ENCODE assay signal across 8 mouse cellular contexts in genomic region chr15:98830736-98831683, GRCm38 (mm10). TPM values are rescaled to one million over a fixed set of nuclear protein-coding genes. Genes with fewer than 3 reads are reported as not detected.
DNase-seq lines count a peak whose midpoint lies in the region; ATAC-seq and TF ChIP-seq lines count a peak whose summit lies in the region.

Gene Prkag1, minus strand, starts transcription at chr15:98831521.

- peak in 2 of 3 experiments; percentile 73 to 88; a peak in 5 of 6 replicates for TF ChIP-seq CTCF in MEL (IDR thresholded peaks at IDR 0.05 in 2 of 3, conservative IDR thresholded peaks at IDR 0.05 in 1 of 3; ENCODE audit: control insufficient read depth in 1 of 3, insufficient read depth in 1 of 3, low read depth in 2 of 3, low read length in 3 of 3, poor library complexity in 1 of 3, severe bottlenecking in 1 of 3)
- TF ChIP-seq CTCF in cerebellum, adult 2 months (IDR thresholded peaks at IDR 0.05; ENCODE audit: borderline replicate concordance, insufficient read depth, low read depth, low read length), result peak; percentile 28; the same call in 1 of the 2 replicates
- TF ChIP-seq CTCF in forebrain, postnatal 0 days (IDR thresholded peaks at IDR 0.05; ENCODE audit: low read depth), result peak; percentile 73

- H3K4me2 ChIP-seq in forebrain, postnatal 0 days (ENCODE audit: low read depth), result peak within 1 kb of the TSS; percentile 66
- peak within 1 kb of the TSS; percentile 58 for H3K4me2 ChIP-seq in lung, embryonic 15.5 days

- no peaks in the 10 kb centered on the region for H3K9me3 ChIP-seq in MEL (replicated peaks; ENCODE audit: insufficient read depth, low read length)
- H3K9me3 ChIP-seq in forebrain, postnatal 0 days (ENCODE audit: low read length), result no peaks in the 10 kb centered on the region
- no peaks in the 10 kb centered on the region for H3K9me3 ChIP-seq in lung, embryonic 15.5 days

- peaks cover 15 to 26% of the 10 kb centered on the region in 2 experiments for H3K4me1 ChIP-seq in MEL (ENCODE audit: control insufficient read depth in 1 of 2, insufficient read depth in 2 of 2, low read length in 2 of 2)
- H3K4me1 ChIP-seq in cerebellum, adult 2 months (ENCODE audit: control insufficient read depth, insufficient read depth, low read length), result no peaks in the 10 kb centered on the region
- no peaks in the 10 kb centered on the region for H3K4me1 ChIP-seq in forebrain, postnatal 0 days (ENCODE audit: insufficient read depth)
- peaks cover 24% of the 10 kb centered on the region for H3K4me1 ChIP-seq in lung, embryonic 15.5 days

- TF ChIP-seq POLR2A in MEL (IDR thresholded peaks at IDR 0.05; ENCODE audit: control insufficient read depth in 1 of 2, insufficient read depth in 1 of 2, low read depth in 1 of 2, low read length in 2 of 2, poor library complexity in 1 of 2), result peak; percentile 70 to 91; a peak in 3 of 4 replicates
- peak; percentile 93; the same call in 1 of the 2 replicates for TF ChIP-seq POLR2A in cerebellum, adult 2 months (IDR thresholded peaks at IDR 0.05; ENCODE audit: borderline replicate concordance, insufficient read depth, low read length)

- WGBS in cerebellum, adult 2 months, result under 1% methylated on average over 66 of the region's 66 CpGs
- under 1% methylated on average over 66 of the region's 66 CpGs for WGBS in forebrain, postnatal 0 days
- WGBS in lung, embryonic 15.5 days, result under 1% methylated on average over 56 of the region's 66 CpGs

- H3K27ac ChIP-seq in MEL (ENCODE audit: control insufficient read depth, low read depth, low read length), result peak within 1 kb of the TSS; percentile 97
- peak within 1 kb of the TSS; percentile 61 for H3K27ac ChIP-seq in cerebellum, adult 2 months (ENCODE audit: insufficient read depth, low read length)
- peak within 1 kb of the TSS; percentile 73 for H3K27ac ChIP-seq in forebrain, postnatal 0 days (ENCODE audit: low read depth, low read length)
- H3K27ac ChIP-seq in lung, embryonic 15.5 days, result peak within 1 kb of the TSS; percentile 95

- H3K9ac ChIP-seq in MEL (ENCODE audit: control insufficient read depth, low read depth, low read length, poor library complexity, severe bottlenecking), result peak within 1 kb of the TSS; percentile 82
- peak within 1 kb of the TSS; percentile 60 for H3K9ac ChIP-seq in forebrain, postnatal 0 days
- H3K9ac ChIP-seq in lung, embryonic 15.5 days, result peak within 1 kb of the TSS; percentile 72

- peaks cover 27% of the 10 kb centered on the region for H3K79me2 ChIP-seq in MEL (ENCODE audit: control insufficient read depth, insufficient read depth, low read length, poor library complexity)

- peak in 1 of 2 experiments; percentile 53; a peak in 2 of 4 replicates for TF ChIP-seq EP300 in MEL (IDR thresholded peaks at IDR 0.05; ENCODE audit: low read depth in 1 of 2, low read length in 2 of 2)

- peak within 1 kb of the TSS; percentile 75 to 85 for H3K4me3 ChIP-seq in MEL (ENCODE audit: control insufficient read depth in 1 of 2, insufficient read depth in 1 of 2, low read depth in 2 of 2, low read length in 2 of 2)
- H3K4me3 ChIP-seq in cerebellum, adult 2 months (replicated peaks; ENCODE audit: insufficient read depth, low read depth, low read length), result peak within 1 kb of the TSS; percentile 100
- H3K4me3 ChIP-seq in forebrain, postnatal 0 days (ENCODE audit: low read depth, low read length), result peak within 1 kb of the TSS; percentile 85
- peak within 1 kb of the TSS; percentile 72 for H3K4me3 ChIP-seq in lung, embryonic 15.5 days

- no peaks in the 10 kb centered on the region for H3K27me3 ChIP-seq in MEL (ENCODE audit: control insufficient read depth in 1 of 2, insufficient read depth in 2 of 2, low read length in 2 of 2)
- no peaks in the 10 kb centered on the region for H3K27me3 ChIP-seq in cerebellum, adult 2 months (ENCODE audit: control insufficient read depth, insufficient read depth, low read length)
- H3K27me3 ChIP-seq in forebrain, postnatal 0 days (ENCODE audit: insufficient read depth, low read length), result no peaks in the 10 kb centered on the region
- no peaks in the 10 kb centered on the region for H3K27me3 ChIP-seq in lung, embryonic 15.5 days

- TF ChIP-seq RAD21 in MEL (IDR thresholded peaks at IDR 0.05; ENCODE audit: low read depth, low read length), result no peak

- peak; percentile 100 for ATAC-seq in forebrain, postnatal 0 days
- ATAC-seq in lung, embryonic 15.5 days (ENCODE audit: borderline replicate concordance, extremely low read depth, low FRiP score, low TSS enrichment), result peak; percentile 95

- H3K36me3 ChIP-seq in MEL (ENCODE audit: control insufficient read depth in 1 of 2, insufficient read depth in 2 of 2, low read length in 2 of 2), result peaks cover 0 to 25% of the 10 kb centered on the region in 2 experiments; a peak in 2 of 4 replicates
- peaks cover 28% of the 10 kb centered on the region for H3K36me3 ChIP-seq in forebrain, postnatal 0 days (ENCODE audit: insufficient read depth)
- H3K36me3 ChIP-seq in lung, embryonic 15.5 days, result peaks cover 33% of the 10 kb centered on the region

- peak; percentile 99 for DNase-seq in MEL (ENCODE audit: low read depth, low spot score)
- DNase-seq in cerebellum, adult 2 months, result peak; percentile 95
- peak; percentile 97 for DNase-seq in forebrain, postnatal 0 days
- peak; percentile 98 for DNase-seq in heart, postnatal 4 days
- DNase-seq in layer of hippocampus, adult 8-10 months (ENCODE audit: low spot score in 2 of 2), result peak; percentile 89 to 92
- peak; percentile 94 for DNase-seq in ovary, adult 18-20 months (ENCODE audit: low spot score)
- peak; percentile 98 for DNase-seq in thymus, postnatal 0 days (ENCODE audit: low spot score)

TF ChIP-seq in MEL, 35 proteins besides CTCF, POLR2A, EP300 and RAD21:
- no peak for TF ChIP-seq MEF2A (IDR thresholded peaks at IDR 0.05; ENCODE audit: extremely low read depth, insufficient replicate concordance, low read depth, low read length, poor library complexity, severe bottlenecking)
- TF ChIP-seq SIN3A (IDR thresholded peaks at IDR 0.05; ENCODE audit: low read length), result peak; percentile 85
- TF ChIP-seq MYB (IDR thresholded peaks at IDR 0.05; ENCODE audit: low read depth, low read length), result no peak
- no peak for TF ChIP-seq CHD1 (IDR thresholded peaks at IDR 0.05; ENCODE audit: low read depth, low read length)
- TF ChIP-seq BHLHE40 (IDR thresholded peaks at IDR 0.05; ENCODE audit: borderline replicate concordance, low read depth, low read length), result no peak
- peak; percentile 98 for TF ChIP-seq NELFE (IDR thresholded peaks at IDR 0.05; ENCODE audit: low read depth, low read length)
- TF ChIP-seq MAZ (IDR thresholded peaks at IDR 0.05; ENCODE audit: low read depth, low read length), result peak; percentile 96
- peak; percentile 79 for TF ChIP-seq ETS1 (IDR thresholded peaks at IDR 0.05; ENCODE audit: low read depth, low read length)
- TF ChIP-seq JUND (IDR thresholded peaks at IDR 0.05; ENCODE audit: low read depth, low read length), result no peak
- peak; percentile 70 for TF ChIP-seq GATA1 (IDR thresholded peaks at IDR 0.05; ENCODE audit: low read depth, low read length)
- no peak for TF ChIP-seq ZC3H11A (IDR thresholded peaks at IDR 0.05; ENCODE audit: low read depth, low read length)
- peak; percentile 65; the same call in 1 of the 2 replicates for TF ChIP-seq KAT2A (conservative IDR thresholded peaks at IDR 0.05; ENCODE audit: low read depth, low read length)
- peak; percentile 99 for TF ChIP-seq ZMIZ1 (IDR thresholded peaks at IDR 0.05; ENCODE audit: low read depth, low read length)
- TF ChIP-seq TAL1 (IDR thresholded peaks at IDR 0.05; ENCODE audit: low read length), result peak; percentile 57
- peak; percentile 99 for TF ChIP-seq ELF1 (IDR thresholded peaks at IDR 0.05; ENCODE audit: low read depth, low read length)
- peak; percentile 89 for TF ChIP-seq HCFC1 (IDR thresholded peaks at IDR 0.05; ENCODE audit: low read depth, low read length)
- peak; percentile 74; the same call in 1 of the 2 replicates for TF ChIP-seq E2F4 (IDR thresholded peaks at IDR 0.05; ENCODE audit: borderline replicate concordance, low read depth, low read length)
- TF ChIP-seq USF1 (IDR thresholded peaks at IDR 0.05; ENCODE audit: low read depth, low read length), result no peak
- peak; percentile 56; the same call in 1 of the 2 replicates for TF ChIP-seq MYC (IDR thresholded peaks at IDR 0.05; ENCODE audit: low read depth, low read length)
- TF ChIP-seq POLR2AphosphoS5 (IDR thresholded peaks at IDR 0.05; ENCODE audit: borderline replicate concordance, low read depth, low read length), result 0 out of 2 replicates have a peak, but pooled peaks have one; percentile 71
- peak; percentile 64 for TF ChIP-seq NRF1 (IDR thresholded peaks at IDR 0.05; ENCODE audit: insufficient read depth, low read depth, low read length, poor library complexity, severe bottlenecking)
- TF ChIP-seq SMC3 (IDR thresholded peaks at IDR 0.05; ENCODE audit: low read depth, low read length), result no peak
- peak; percentile 75 for TF ChIP-seq MAX (IDR thresholded peaks at IDR 0.05; ENCODE audit: low read length)
- TF ChIP-seq TBP (IDR thresholded peaks at IDR 0.05; ENCODE audit: low read depth, low read length), result peak; percentile 94
- no peak for TF ChIP-seq MAFK (IDR thresholded peaks at IDR 0.05; ENCODE audit: borderline replicate concordance, low read depth, low read length)
- peak; percentile 99; the same call in 1 of the 2 replicates for TF ChIP-seq POLR2AphosphoS2 (IDR thresholded peaks at IDR 0.05; ENCODE audit: low read length)
- peak; percentile 90 for TF ChIP-seq MXI1 (IDR thresholded peaks at IDR 0.05; ENCODE audit: low read depth, low read length)
- no peak for TF ChIP-seq CHD2 (IDR thresholded peaks at IDR 0.05; ENCODE audit: low read length)
- TF ChIP-seq TCF12 (IDR thresholded peaks at IDR 0.05; ENCODE audit: low read depth, low read length), result peak; percentile 83
- TF ChIP-seq RCOR1 (IDR thresholded peaks at IDR 0.05; ENCODE audit: low read depth, low read length), result peak; percentile 58

RNA-seq across cellular contexts. Expression of gene Prkag1, which starts in this region (rescaled TPM):
- total RNA-seq in MEL (2012; rRNA removed), result 122 and 126 TPM in 2 replicates
- polyA plus RNA-seq in MEL (2012; ENCODE audit: insufficient read depth in 1 of 2, insufficient read length in 2 of 2, low read depth in 1 of 2, low replicate concordance in 2 of 2, missing spikeins in 1 of 2), result 100 to 1,000 TPM; 141 to 348 TPM
- 90.3 and 93.6 TPM in 2 replicates for polyA plus RNA-seq in cerebellum, adult 2 months (2012; rRNA removed)
- 46.5 and 48.3 TPM in 2 replicates for total RNA-seq in forebrain, postnatal 0 days (2014; rRNA removed)
- polyA plus RNA-seq in forebrain, postnatal 0 days (2015; fragmentation: Nextera tagmentation; extraction: Ambion mirVana), result 55.0 and 58.4 TPM in 2 replicates
- 10 to 100 TPM; 88.9 to 89.3 TPM for total RNA-seq in heart, postnatal 4 days (2021)
- 10 to 100 TPM; 49.0 to 55.2 (median 50.2) TPM for total RNA-seq in layer of hippocampus, adult 8-10 months (2022)
- 105 and 113 TPM in 2 replicates for polyA plus RNA-seq in lung, embryonic 15.5 days (2015; fragmentation: Nextera tagmentation; extraction: Ambion mirVana)
- 103 and 107 TPM in 2 replicates for polyA plus RNA-seq in thymus, postnatal 0 days (2015; fragmentation: Nextera tagmentation; extraction: Ambion mirVana)

Comparison
In these comparisons a context has a peak if more than half of its experiments do, and no peak if none do; other contexts are left out.
1. Peak in every context shown above with its lines: DNase-seq, ATAC-seq, H3K4me3 ChIP-seq and H3K27ac ChIP-seq.
2. CTCF ChIP-seq: peak in every context shown above with its lines; median percentile 80 in MEL; 73 in forebrain, postnatal 0 days; 28 in cerebellum, adult 2 months.